8 mouse cellular contexts compared by ENCODE assay signal in genomic region chr17:49400130-49400529, GRCm38 (mm10). TPM values are rescaled to one million over a fixed set of nuclear protein-coding genes. Genes with fewer than 3 reads are reported as not detected.
DNase-seq lines count a peak whose midpoint lies in the region; ATAC-seq and TF ChIP-seq lines count a peak whose summit lies in the region.

No protein-coding gene starts in this region.

- peak; percentile 65 for ATAC-seq in midbrain, embryonic 15.5 days (replicated peaks)

- no peak overlapping the region for H3K9ac ChIP-seq in midbrain, embryonic 15.5 days

- TF ChIP-seq POLR2A in kidney, adult 2 months (IDR thresholded peaks at IDR 0.05; ENCODE audit: low read depth, low read length): no peak
- TF ChIP-seq POLR2A in spleen, adult 2 months (IDR thresholded peaks at IDR 0.05; ENCODE audit: low read depth, low read length): no peak

- no peaks in the 10 kb centered on the region for H3K27me3 ChIP-seq in kidney, adult 2 months (replicated peaks; ENCODE audit: control insufficient read depth, insufficient read depth, low read length)
- no peaks in the 10 kb centered on the region for H3K27me3 ChIP-seq in midbrain, embryonic 15.5 days (replicated peaks)
- no peaks in the 10 kb centered on the region for H3K27me3 ChIP-seq in spleen, adult 2 months (ENCODE audit: control insufficient read depth, insufficient read depth, low read length)

- no peaks in the 10 kb centered on the region for H3K36me3 ChIP-seq in kidney, adult 2 months (ENCODE audit: control insufficient read depth, insufficient read depth, low read length)
- H3K36me3 ChIP-seq in midbrain, embryonic 15.5 days (replicated peaks): no peaks in the 10 kb centered on the region
- no peaks in the 10 kb centered on the region for H3K36me3 ChIP-seq in spleen, adult 2 months (ENCODE audit: control insufficient read depth, insufficient read depth, low read length)

- 5% methylated on average over 2 of the region's 2 CpGs for WGBS in kidney, adult 2 months
- WGBS in midbrain, embryonic 15.5 days: 2% methylated on average over 2 of the region's 2 CpGs
- WGBS in spleen, adult 2 months: 9% methylated on average over 2 of the region's 2 CpGs

- H3K4me1 ChIP-seq in kidney, adult 2 months (ENCODE audit: control insufficient read depth, insufficient read depth, low read length): no peaks in the 10 kb centered on the region
- 0 out of 2 replicates have a peak, but pooled peaks cover 7% of the 10 kb centered on the region for H3K4me1 ChIP-seq in midbrain, embryonic 15.5 days
- H3K4me1 ChIP-seq in spleen, adult 2 months (ENCODE audit: control insufficient read depth, insufficient read depth, insufficient read length): no peaks in the 10 kb centered on the region; the same call in 1 of the 2 replicates

- intact Hi-C loops in left cerebral cortex, postnatal 36 days (cut with DNase I): loop anchor here (2.0 to 10.0 kb wide), 5 partner anchors 133 to 985 kb away; partner anchors contain the start of gene Oard1

- no peak overlapping the region for H3K4me2 ChIP-seq in midbrain, embryonic 15.5 days

- H3K4me3 ChIP-seq in kidney, adult 2 months (ENCODE audit: insufficient read depth, low read depth, low read length): no peak overlapping the region
- no peak overlapping the region for H3K4me3 ChIP-seq in midbrain, embryonic 15.5 days
- no peak overlapping the region for H3K4me3 ChIP-seq in spleen, adult 2 months (ENCODE audit: extremely low read depth, insufficient read depth, insufficient read length)

- no peaks in the 10 kb centered on the region for H3K9me3 ChIP-seq in midbrain, embryonic 15.5 days

- TF ChIP-seq CTCF in kidney, adult 2 months (conservative IDR thresholded peaks at IDR 0.05; ENCODE audit: insufficient read depth, insufficient read length, low read depth, low read length): peak; percentile 61
- TF ChIP-seq CTCF in spleen, adult 2 months (IDR thresholded peaks at IDR 0.05; ENCODE audit: extremely low read depth, insufficient read depth, insufficient read length, insufficient replicate concordance): peak; percentile 34; the same call in 1 of the 2 replicates

- H3K27ac ChIP-seq in kidney, adult 2 months (ENCODE audit: insufficient read depth, low read depth, low read length): no peak overlapping the region
- H3K27ac ChIP-seq in midbrain, embryonic 15.5 days: no peak overlapping the region
- no peak overlapping the region for H3K27ac ChIP-seq in spleen, adult 2 months (ENCODE audit: insufficient read depth, low read length)

- peak; percentile 86 for DNase-seq in 3T3-L1 (ENCODE audit: low read depth, low spot score)
- DNase-seq in adrenal gland, adult 18-20 months (ENCODE audit: low spot score in 2 of 2): peak; percentile 72 to 76
- peak; percentile 81 for DNase-seq in embryo, embryonic 10 days (ENCODE audit: low spot score)
- DNase-seq in gastrocnemius, postnatal 25 days: peak; percentile 13
- peak; percentile 78 for DNase-seq in kidney, adult 2 months
- DNase-seq in left cerebral cortex, postnatal 36 days (ENCODE audit: low spot score in 2 of 2): peak; percentile 72 to 78
- peak in 1 of 2 experiments; percentile 44 for DNase-seq in spleen, adult 2 months (ENCODE audit: low read depth in 1 of 2, low spot score in 2 of 2)

RNA-seq across cellular contexts. Expression of gene Mocs1, which starts 28.0 kb away (rescaled TPM):
- total RNA-seq in adrenal gland, adult 18-20 months (2021): 10 to 100 TPM; 30.5 to 40.9 TPM
- 10 to 100 TPM; 16.1 to 20.3 TPM for total RNA-seq in gastrocnemius, postnatal 25 days (2021)
- 41.4 and 41.5 TPM in 2 replicates for polyA plus RNA-seq in kidney, adult 2 months (2012; rRNA removed)
- 10 to 100 TPM; 15.1 to 15.9 TPM for total RNA-seq in left cerebral cortex, postnatal 36 days (2021)
- polyA plus RNA-seq in midbrain, embryonic 15.5 days (2015; fragmentation: Nextera tagmentation; extraction: Ambion mirVana): 3.9 and 5.8 TPM in 2 replicates
- 21.9 and 23.0 TPM in 2 replicates for polyA plus RNA-seq in spleen, adult 2 months (2012; rRNA removed)
